Mouse (Mus musculus) midbrain, embryonic 12.5 days (tissue): ENCODE results near the gene Sdr39u1. TPM values are rescaled to one million over a fixed set of nuclear protein-coding genes. Genes with fewer than 3 reads are reported as not detected.

ENCODE experiments used
- ATAC-seq: fragments of 200-750 bp; cut with Nextera tagmentation; 2 replicates; pipeline ENCODE4 v1.8.0; 2017; ENCODE audit warnings: low read depth, moderate TSS enrichment, moderate library complexity; ENCODE audit not compliant: low FRiP score
- H3K27ac ChIP-seq: fragments of 300-500 bp; sonication (generic); replicated peaks from 2 replicates; pipeline ENCODE4 v1.5.1; 2016; ENCODE audit warnings: mild to moderate bottlenecking
- H3K27me3 ChIP-seq: fragments of 300-500 bp; sonication (generic); 2 replicates; pipeline ENCODE4 v1.6.1; 2016; ENCODE audit warnings: mild to moderate bottlenecking
- H3K36me3 ChIP-seq: fragments of 300-500 bp; sonication (generic); 2 replicates; pipeline ENCODE4 v1.6.1; 2016
- H3K4me1 ChIP-seq: fragments of 300-500 bp; sonication (generic); 2 replicates; pipeline ENCODE4 v1.6.1; 2016
- H3K4me2 ChIP-seq: fragments of 300-500 bp; sonication (generic); replicated peaks from 2 replicates; pipeline ENCODE4 v1.6.1; 2016; ENCODE audit warnings: mild to moderate bottlenecking, moderate library complexity
- H3K4me3 ChIP-seq: fragments of 300-500 bp; sonication (generic); 2 replicates; pipeline ENCODE4 v1.5.1; 2016; ENCODE audit warnings: mild to moderate bottlenecking
- H3K9ac ChIP-seq: fragments of 300-500 bp; sonication (generic); replicated peaks from 2 replicates; pipeline ENCODE4 v1.6.1; 2016; ENCODE audit warnings: mild to moderate bottlenecking, moderate library complexity
- H3K9me3 ChIP-seq: fragments of 300-500 bp; sonication (generic); 2 replicates; pipeline ENCODE4 v1.6.1; 2016; ENCODE audit warnings: mild to moderate bottlenecking
- WGBS: fragments of 180-500 bp; shearing (Covaris S2); methylation state at CpG from one replicate; pipeline ENCODE4 v1.1.7; 2016; 5-methylcytosine and 5-hydroxymethylcytosine counted together
- polyA plus RNA-seq: library from polyadenylated mRNA; unstranded; fragments of >200 nt; fragmentation: Nextera tagmentation; extraction: Ambion mirVana; gene quantifications from 2 replicates; pipeline ENCODE4 v1.2.1, GENCODE M21; 2016

Sdr39u1 gene
- polyA plus RNA-seq, 1 experiment from 2014 or later: 44.6 TPM

DNA sequence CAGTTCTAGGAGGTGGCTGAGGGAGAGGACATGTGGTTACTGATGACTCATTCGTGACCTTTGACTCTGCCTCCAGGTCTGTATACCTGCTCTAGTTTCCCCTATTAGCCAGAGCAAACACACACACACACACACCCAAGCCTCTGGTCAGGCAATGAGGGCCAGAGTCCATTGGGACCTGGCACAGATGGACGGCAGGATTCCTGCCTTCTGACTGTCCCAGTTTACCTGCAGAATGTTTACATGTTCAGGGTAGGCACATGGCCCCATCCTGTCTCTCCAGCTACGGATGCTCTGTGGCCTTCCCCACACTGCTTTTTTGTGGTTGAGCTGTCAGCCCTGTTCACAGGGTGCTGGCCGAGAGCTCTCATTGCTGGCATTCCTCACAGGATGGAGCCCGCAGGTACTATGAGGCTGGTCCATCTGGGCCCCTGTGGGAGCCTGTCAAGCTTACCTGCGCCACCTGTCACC is 17.9 kb downstream of the Sdr39u1 start:
- Histone ChIP-seq H3K4me1 (peaks cover 27% of the 10 kb centered on the region), H3K4me3 (no peak overlapping the region), H3K4me2 (no peak overlapping the region), H3K36me3 (peaks cover 10% of the 10 kb centered on the region), H3K9me3 (no peaks in the 10 kb centered on the region), H3K27ac (no peak overlapping the region), H3K27me3 (peaks cover 8% of the 10 kb centered on the region), H3K9ac (no peak overlapping the region; the same call in 1 of the 2 replicates)
- no peak for ATAC-seq
- 69% methylated on average over 6 of the region's 6 CpGs for WGBS

DNA sequence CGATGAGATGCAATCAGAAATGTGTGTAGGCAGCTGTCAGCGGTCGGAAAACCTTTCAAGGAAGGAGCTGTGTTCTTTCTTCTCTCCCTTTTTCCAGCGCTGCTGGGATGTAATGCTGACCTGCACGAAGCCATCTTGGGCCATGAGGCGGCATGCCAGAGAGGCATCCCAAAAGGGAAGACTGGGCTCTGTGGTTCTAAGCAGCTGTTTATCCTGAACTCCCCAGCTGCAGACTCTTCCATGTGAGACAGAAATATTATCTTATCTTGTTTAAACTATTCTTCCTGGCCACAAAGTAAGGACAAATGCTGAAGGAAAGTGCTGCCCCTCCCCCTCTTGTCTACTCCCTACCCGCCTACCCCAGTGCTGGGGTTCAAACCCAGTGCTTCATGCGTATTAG is 19.1 kb downstream of the Sdr39u1 start:
- Histone ChIP-seq H3K4me2 (no peak overlapping the region), H3K4me1 (peaks cover 17% of the 10 kb centered on the region), H3K27me3 (peaks cover 8% of the 10 kb centered on the region), H3K4me3 (no peak overlapping the region), H3K36me3 (no peaks in the 10 kb centered on the region), H3K9me3 (no peaks in the 10 kb centered on the region), H3K9ac (no peak overlapping the region), H3K27ac (no peak overlapping the region)
- 79% methylated on average over 8 of the region's 8 CpGs for WGBS
- no peak for ATAC-seq

DNA sequence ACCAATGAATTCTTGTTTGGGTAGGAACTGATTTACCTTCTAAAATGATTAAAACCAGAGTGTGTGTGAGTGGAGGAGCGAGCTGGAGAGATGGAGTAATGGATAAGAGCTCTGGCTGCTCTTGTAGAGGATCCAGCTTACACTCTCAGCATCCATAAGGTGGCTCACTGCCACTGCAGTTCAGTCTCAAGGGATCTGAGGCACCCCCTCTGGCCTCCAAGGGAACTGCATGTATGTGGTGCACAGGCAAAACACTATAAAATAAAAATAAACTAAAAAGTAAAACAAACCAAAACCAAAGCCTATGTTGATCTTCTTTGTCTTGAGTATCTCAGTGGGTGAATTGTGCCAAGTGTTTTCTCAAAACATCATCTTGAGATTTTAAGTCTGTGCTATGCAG is 20.5 kb downstream of the Sdr39u1 start:
- WGBS: 14% methylated on average over 1 of the region's 1 CpGs
- Histone ChIP-seq H3K4me2 (no peak overlapping the region), H3K27me3 (peaks cover 8% of the 10 kb centered on the region), H3K4me1 (peaks cover 8% of the 10 kb centered on the region), H3K36me3 (no peaks in the 10 kb centered on the region), H3K9me3 (no peaks in the 10 kb centered on the region), H3K9ac (no peak overlapping the region), H3K27ac (no peak overlapping the region), H3K4me3 (no peak overlapping the region)
- no peak for ATAC-seq

DNA sequence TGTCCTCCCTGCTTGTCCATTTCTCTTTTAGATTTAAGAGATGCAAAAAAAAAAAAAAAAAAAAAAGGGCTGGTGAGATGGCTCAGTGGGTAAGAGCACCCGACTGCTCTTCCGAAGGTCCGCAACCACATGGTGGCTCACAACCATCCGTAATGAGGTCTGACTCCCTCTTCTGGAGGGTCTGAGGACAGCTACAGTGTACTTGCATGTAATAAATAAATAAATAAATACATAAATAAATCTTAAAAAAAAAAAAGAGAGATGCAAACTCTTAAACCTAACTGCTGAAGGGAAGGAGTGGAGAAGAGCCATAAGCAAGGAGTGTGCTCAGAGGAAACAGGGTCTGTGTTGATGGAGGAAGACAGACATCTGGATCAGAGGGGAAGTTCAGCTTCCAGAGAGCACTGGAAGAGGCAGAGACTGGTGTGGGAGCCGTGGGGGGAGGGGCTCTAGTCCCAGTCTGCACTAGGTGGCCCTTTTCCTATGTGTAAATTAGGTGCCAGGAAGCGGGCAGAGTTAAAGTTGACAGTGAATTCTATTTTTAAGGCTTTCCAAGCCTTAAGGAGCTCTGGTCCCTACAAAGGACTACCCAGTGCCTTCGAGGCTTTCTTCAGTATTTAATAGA is 21.7 kb downstream of the Sdr39u1 start:
- ATAC-seq: no peak
- H3K27ac ChIP-seq: no peak overlapping the region
- H3K4me1 ChIP-seq: peaks cover 10% of the 10 kb centered on the region; the same call in 1 of the 2 replicates
- no peaks in the 10 kb centered on the region for H3K36me3 ChIP-seq
- peaks cover 8% of the 10 kb centered on the region for H3K27me3 ChIP-seq
- H3K4me3 ChIP-seq: no peak overlapping the region
- H3K9me3 ChIP-seq: no peaks in the 10 kb centered on the region
- WGBS: 33% methylated on average over 6 of the region's 7 CpGs
- H3K4me2 ChIP-seq: no peak overlapping the region
- H3K9ac ChIP-seq: no peak overlapping the region

DNA sequence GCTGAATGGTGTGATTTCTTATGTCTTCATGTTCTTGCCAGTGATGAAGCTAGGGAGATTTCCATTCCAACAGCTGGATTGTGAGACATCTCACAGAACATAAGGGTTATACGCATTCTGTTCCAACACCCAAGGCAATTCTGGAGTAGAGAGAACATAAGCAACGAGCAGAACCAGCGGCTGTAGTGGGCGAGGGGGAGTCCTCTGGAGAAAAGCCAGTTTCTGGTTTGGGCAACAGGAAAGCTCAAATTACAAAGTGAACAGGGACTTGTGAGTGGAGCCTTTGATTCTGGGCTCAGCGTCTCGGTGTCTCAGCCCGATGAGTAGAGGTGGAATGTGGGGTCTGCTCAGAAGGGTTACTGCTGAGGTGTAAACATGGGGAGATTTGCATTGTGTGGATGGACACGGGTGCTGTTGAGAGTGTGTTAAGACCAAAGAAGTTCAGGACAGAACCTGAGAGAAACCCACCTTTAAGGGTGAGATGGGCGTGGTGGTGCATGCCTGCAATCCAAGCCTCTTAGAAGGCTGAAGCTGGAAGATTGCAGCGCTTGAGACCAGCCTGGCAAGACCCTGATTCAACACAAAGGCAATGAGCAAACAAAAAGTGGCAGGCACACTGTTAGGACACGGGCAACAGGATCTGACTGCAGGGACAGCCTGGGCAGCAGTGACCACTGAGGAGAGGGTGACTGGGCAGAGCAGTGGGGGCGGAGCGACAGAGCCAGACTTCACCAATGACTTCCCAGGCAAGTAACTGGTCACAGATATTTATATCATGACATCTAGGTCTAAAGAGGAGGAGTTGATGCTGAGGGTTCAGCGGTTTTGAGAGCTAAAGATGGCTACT is 22.4 kb downstream of the Sdr39u1 start:
- H3K4me1 ChIP-seq: peaks cover 12% of the 10 kb centered on the region; the same call in 1 of the 2 replicates
- H3K4me3 ChIP-seq: no peak overlapping the region
- no peak overlapping the region for H3K27ac ChIP-seq
- no peak for ATAC-seq
- H3K9ac ChIP-seq: no peak overlapping the region
- 39% methylated on average over 14 of the region's 14 CpGs for WGBS
- H3K4me2 ChIP-seq: no peak overlapping the region
- H3K36me3 ChIP-seq: peaks cover 3% of the 10 kb centered on the region; the same call in 1 of the 2 replicates
- H3K27me3 ChIP-seq: peaks cover 4% of the 10 kb centered on the region
- H3K9me3 ChIP-seq: no peaks in the 10 kb centered on the region

DNA sequence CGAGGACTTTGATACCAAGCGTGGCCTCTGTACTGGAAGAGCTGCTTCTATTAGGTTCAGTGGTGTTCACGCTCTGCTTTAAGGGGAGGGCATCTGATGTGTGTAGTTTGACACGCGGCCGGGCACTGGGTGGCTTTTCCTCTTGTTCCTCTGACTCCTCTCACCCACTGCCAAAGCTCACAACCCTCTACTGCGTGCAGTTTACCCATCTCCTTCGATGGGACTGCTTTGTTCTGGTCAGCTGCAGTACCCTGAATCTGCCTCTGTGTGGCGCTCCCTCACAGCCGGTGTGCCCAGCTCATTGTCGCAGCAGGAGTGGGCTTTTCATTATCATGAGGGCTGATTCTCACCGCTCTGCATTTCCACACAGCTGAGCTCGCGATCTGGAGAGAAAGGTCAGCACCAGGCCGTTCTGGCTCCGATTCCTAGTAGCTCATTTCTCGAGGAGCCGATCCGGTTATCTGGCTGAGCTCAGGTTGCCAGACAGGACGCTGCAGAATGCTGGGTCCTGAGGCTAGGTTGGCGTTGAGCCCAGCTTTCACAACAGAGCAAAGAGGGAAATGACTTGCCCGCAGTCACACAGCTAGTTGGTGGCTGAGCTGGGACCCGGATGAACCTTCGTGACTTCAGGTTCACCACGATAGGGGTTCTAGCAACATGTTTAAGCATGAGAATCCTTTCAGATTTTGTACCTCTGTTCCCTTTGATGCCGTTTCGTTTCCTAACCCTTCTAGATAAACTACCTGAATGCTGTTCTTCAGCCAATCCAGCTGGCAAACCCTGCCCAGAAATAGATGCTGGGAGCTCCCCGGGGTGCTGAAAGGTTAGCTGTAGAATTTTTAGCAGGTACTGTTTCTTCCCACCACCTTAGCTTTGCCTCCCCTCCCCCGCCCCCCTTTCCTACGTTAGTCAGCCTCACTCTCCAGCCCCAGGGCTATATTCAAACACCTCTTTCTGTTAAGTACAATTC is 26.1 kb downstream of the Sdr39u1 start:
- Histone ChIP-seq H3K9ac (peak overlapping the region; percentile 7; the same call in 1 of the 2 replicates), H3K27ac (peak overlapping the region; percentile 56)

DNA sequence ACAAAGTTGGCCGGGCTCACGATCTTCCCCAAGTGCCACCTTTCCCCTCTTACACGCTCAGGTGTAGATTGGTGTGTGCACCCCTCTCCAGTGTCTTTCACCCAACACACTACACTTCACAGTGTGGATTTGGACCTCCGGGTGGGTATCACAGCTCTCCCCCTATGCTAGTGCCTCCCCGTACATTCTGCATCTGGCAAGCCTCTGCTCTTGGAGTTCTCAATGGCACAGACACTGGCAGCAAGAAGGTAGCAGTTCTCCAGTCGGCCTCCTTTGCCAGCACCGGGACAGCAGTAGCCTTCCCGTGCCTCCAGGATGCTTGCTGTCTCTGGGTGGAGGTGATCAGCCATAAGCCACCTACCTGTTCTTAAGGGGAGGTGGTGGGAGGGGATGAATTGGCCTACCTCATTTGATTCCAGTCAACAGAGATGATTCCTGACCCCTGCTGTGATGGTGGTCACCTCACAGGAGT is 26.8 kb downstream of the Sdr39u1 start:
- ATAC-seq: peak; percentile 20; the same call in 1 of the 2 replicates
- peaks cover 12% of the 10 kb centered on the region; the same call in 1 of the 2 replicates for H3K4me1 ChIP-seq
- H3K4me3 ChIP-seq: no peak overlapping the region
- 0 out of 2 replicates have a peak overlapping the region, but pooled peaks have one; percentile 7 for H3K9ac ChIP-seq
- H3K27me3 ChIP-seq: no peaks in the 10 kb centered on the region
- peaks cover 45% of the 10 kb centered on the region for H3K36me3 ChIP-seq
- H3K4me2 ChIP-seq: no peak overlapping the region
- H3K27ac ChIP-seq: peak overlapping the region; percentile 56; the same call in 1 of the 2 replicates
- H3K9me3 ChIP-seq: no peaks in the 10 kb centered on the region
- 79% methylated on average over 8 of the region's 8 CpGs for WGBS

More for the DNA sequence above, 26.1 kb downstream of the Sdr39u1 start:
- peak overlapping the region; percentile 15 for H3K4me3 ChIP-seq
- peak; percentile 71 for ATAC-seq
- WGBS: 15% methylated on average over 30 of the region's 30 CpGs
- peaks cover 12% of the 10 kb centered on the region; the same call in 1 of the 2 replicates for H3K4me1 ChIP-seq
- peak overlapping the region; percentile 36 for H3K4me2 ChIP-seq
- H3K27me3 ChIP-seq: no peaks in the 10 kb centered on the region
- H3K9me3 ChIP-seq: no peaks in the 10 kb centered on the region
- H3K36me3 ChIP-seq: peaks cover 38% of the 10 kb centered on the region

DNA sequence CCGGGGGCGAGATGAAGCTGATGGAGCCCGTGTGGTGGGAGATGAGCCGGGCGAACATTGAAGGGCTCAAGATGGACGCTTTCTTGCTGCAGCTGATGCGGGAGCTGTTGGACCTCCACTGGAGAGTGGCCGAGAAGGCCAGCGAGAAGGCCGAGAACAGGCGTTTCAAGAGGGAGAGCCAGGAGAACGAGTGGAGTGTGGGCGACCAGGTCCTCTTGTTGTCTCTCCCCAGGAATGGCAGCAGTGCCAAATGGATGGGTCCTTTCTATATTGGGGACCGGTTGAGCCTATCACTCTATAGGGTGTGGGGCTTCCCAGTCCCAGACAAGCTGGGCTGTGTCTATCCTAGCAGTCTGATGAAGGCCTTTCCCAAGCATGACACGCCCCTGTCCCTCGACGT is 27.5 kb downstream of the Sdr39u1 start:
- peaks cover 12% of the 10 kb centered on the region; the same call in 1 of the 2 replicates for H3K4me1 ChIP-seq
- H3K4me2 ChIP-seq: no peak overlapping the region
- H3K9ac ChIP-seq: no peak overlapping the region
- H3K9me3 ChIP-seq: no peaks in the 10 kb centered on the region
- no peaks in the 10 kb centered on the region for H3K27me3 ChIP-seq
- no peak overlapping the region for H3K4me3 ChIP-seq
- peaks cover 52% of the 10 kb centered on the region for H3K36me3 ChIP-seq
- 91% methylated on average over 17 of the region's 17 CpGs for WGBS
- ATAC-seq: no peak
- no peak overlapping the region for H3K27ac ChIP-seq

DNA sequence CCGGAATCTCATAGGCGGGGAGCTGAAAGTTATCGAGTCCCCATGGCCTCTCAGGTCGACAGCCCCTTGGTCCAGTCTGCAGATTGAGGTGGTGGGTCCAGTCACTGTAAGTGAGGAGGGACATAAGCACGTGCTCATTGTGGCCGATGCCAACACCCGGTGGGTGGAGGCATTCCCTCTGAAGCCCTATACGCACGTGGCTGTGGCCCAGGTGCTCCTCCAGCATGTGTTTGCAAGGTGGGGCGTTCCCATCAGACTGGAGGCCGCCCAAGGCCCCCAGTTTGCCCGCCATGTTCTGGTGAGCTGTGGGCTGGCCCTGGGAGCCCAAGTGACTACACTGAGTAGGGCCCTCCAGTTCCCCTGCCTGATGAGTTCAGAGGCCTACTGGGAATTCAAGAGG is 28.1 kb downstream of the Sdr39u1 start:
- Histone ChIP-seq H3K27me3 (no peaks in the 10 kb centered on the region), H3K36me3 (peaks cover 53% of the 10 kb centered on the region), H3K4me1 (peaks cover 12% of the 10 kb centered on the region; the same call in 1 of the 2 replicates), H3K9ac (no peak overlapping the region), H3K4me2 (no peak overlapping the region), H3K27ac (no peak overlapping the region), H3K4me3 (no peak overlapping the region), H3K9me3 (no peaks in the 10 kb centered on the region)
- ATAC-seq: no peak
- 91% methylated on average over 12 of the region's 12 CpGs for WGBS

DNA sequence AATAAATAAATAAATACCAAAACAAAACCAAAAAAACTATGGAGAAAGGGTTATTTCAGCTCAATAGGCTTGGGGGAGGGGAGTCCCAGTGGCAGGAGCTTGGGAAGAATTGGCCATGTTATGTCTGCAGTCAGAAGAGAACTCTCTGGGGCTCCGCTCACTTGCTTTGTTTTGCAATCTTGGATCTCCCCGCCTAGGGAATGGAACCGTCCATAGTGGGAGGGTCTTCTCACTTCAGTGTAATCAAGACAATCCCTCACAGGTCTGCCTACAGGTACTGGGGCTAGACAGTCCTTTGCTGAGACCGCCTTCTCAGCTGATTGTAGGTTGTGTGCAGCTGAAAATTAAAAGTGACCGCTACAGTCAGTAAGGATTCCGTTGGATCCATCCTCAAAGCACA is 30.6 kb downstream of the Sdr39u1 start:
- WGBS: 94% methylated on average over 6 of the region's 6 CpGs
- Histone ChIP-seq H3K27ac (no peak overlapping the region), H3K27me3 (no peaks in the 10 kb centered on the region), H3K4me1 (peaks cover 12% of the 10 kb centered on the region; the same call in 1 of the 2 replicates), H3K4me3 (no peak overlapping the region), H3K36me3 (peaks cover 77% of the 10 kb centered on the region), H3K9me3 (no peaks in the 10 kb centered on the region), H3K4me2 (no peak overlapping the region), H3K9ac (no peak overlapping the region)
- no peak for ATAC-seq
